Comparison of ENCODE assay signal across 17 mouse cellular contexts in genomic region chr6:88151335-88151734, GRCm38 (mm10). TPM values are rescaled to one million over a fixed set of nuclear protein-coding genes. Genes with fewer than 3 reads are reported as not detected.
A peak's percentile ranks its signal among the peaks of the same experiment; 100 is the strongest.
DNase-seq lines count a peak whose midpoint lies in the region; ATAC-seq and TF ChIP-seq lines count a peak whose summit lies in the region.
"Had no signal": no experiment of that assay in that cellular context is flagged by ENCODE, and none has a peak within 500 bp of the region (broad histone marks: within the 10 kb centered on the region; RNA-seq: fewer than 3 reads in every experiment).

No protein-coding gene starts in this region.

- ATAC-seq in hindbrain, postnatal 0 days, result no peak
- no peak for ATAC-seq in hindbrain, embryonic 11.5 days (ENCODE audit: low FRiP score)
- ATAC-seq in lung, embryonic 14.5 days (ENCODE audit: insufficient read depth), result no peak
- no peak for ATAC-seq in neural tube, embryonic 15.5 days (ENCODE audit: low FRiP score)
- no peak for ATAC-seq in heart, embryonic 12.5 days (ENCODE audit: insufficient number of reproducible peaks, low FRiP score)
- ATAC-seq: intestine, embryonic 15.5 days had no signal

- no peak overlapping the region for H3K4me3 ChIP-seq in hindbrain, postnatal 0 days (ENCODE audit: low read length)
- H3K4me3 ChIP-seq in hindbrain, embryonic 11.5 days (ENCODE audit: low read depth, low read length), result no peak overlapping the region
- no peak overlapping the region for H3K4me3 ChIP-seq in lung, embryonic 14.5 days (ENCODE audit: low read depth, low read length)
- H3K4me3 ChIP-seq in E14TG2a.4 (replicated peaks; ENCODE audit: low read length), result peak overlapping the region; percentile 74
- H3K4me3 ChIP-seq in neural tube, embryonic 15.5 days (replicated peaks), result no peak overlapping the region
- no peak overlapping the region for H3K4me3 ChIP-seq in heart, embryonic 12.5 days
- H3K4me3 ChIP-seq: embryonic facial prominence, embryonic 12.5 days; heart, embryonic 13.5 days; hindbrain, embryonic 10.5 days; intestine, embryonic 15.5 days; limb, embryonic 12.5 days; midbrain, embryonic 10.5 days had no signal

- H3K9me3 ChIP-seq in hindbrain, postnatal 0 days (ENCODE audit: low read length), result no peaks in the 10 kb centered on the region
- no peaks in the 10 kb centered on the region for H3K9me3 ChIP-seq in hindbrain, embryonic 11.5 days (ENCODE audit: control insufficient read depth, low read length)
- H3K9me3 ChIP-seq in lung, embryonic 14.5 days (ENCODE audit: low read depth, low read length), result no peaks in the 10 kb centered on the region
- H3K9me3 ChIP-seq in E14TG2a.4 (ENCODE audit: low read length), result no peaks in the 10 kb centered on the region
- H3K9me3 ChIP-seq in neural tube, embryonic 15.5 days (replicated peaks), result no peaks in the 10 kb centered on the region
- H3K9me3 ChIP-seq in heart, embryonic 12.5 days (replicated peaks), result no peaks in the 10 kb centered on the region; the same call in 1 of the 2 replicates
- H3K9me3 ChIP-seq: embryonic facial prominence, embryonic 12.5 days; heart, embryonic 13.5 days; hindbrain, embryonic 10.5 days; intestine, embryonic 15.5 days; limb, embryonic 12.5 days; midbrain, embryonic 10.5 days had no signal

- 0 out of 2 replicates have a peak, but pooled peaks have one; percentile 4 for TF ChIP-seq CTCF in hindbrain, postnatal 0 days (IDR thresholded peaks at IDR 0.05; ENCODE audit: low read depth)
- peak; percentile 39; the same call in 1 of the 2 replicates for TF ChIP-seq CTCF in lung, embryonic 14.5 days (IDR thresholded peaks at IDR 0.05; ENCODE audit: low read depth)
- TF ChIP-seq CTCF in E14TG2a.4 (conservative IDR thresholded peaks at IDR 0.05; ENCODE audit: low read length), result peak; percentile 71

- H3K27ac ChIP-seq in hindbrain, postnatal 0 days, result no peak overlapping the region
- H3K27ac ChIP-seq in hindbrain, embryonic 11.5 days (ENCODE audit: low read depth, low read length), result no peak overlapping the region
- no peak overlapping the region for H3K27ac ChIP-seq in lung, embryonic 14.5 days (ENCODE audit: low read depth)
- no peak overlapping the region for H3K27ac ChIP-seq in neural tube, embryonic 15.5 days (replicated peaks)
- no peak overlapping the region for H3K27ac ChIP-seq in heart, embryonic 12.5 days (ENCODE audit: poor library complexity, severe bottlenecking)
- H3K27ac ChIP-seq: embryonic facial prominence, embryonic 12.5 days; hindbrain, embryonic 10.5 days; intestine, embryonic 15.5 days; limb, embryonic 12.5 days; midbrain, embryonic 10.5 days had no signal

- H3K4me2 ChIP-seq in hindbrain, postnatal 0 days (ENCODE audit: low read depth, low read length), result no peak overlapping the region
- H3K4me2 ChIP-seq in hindbrain, embryonic 11.5 days (replicated peaks; ENCODE audit: low read depth, low read length), result no peak overlapping the region
- no peak overlapping the region for H3K4me2 ChIP-seq in lung, embryonic 14.5 days
- no peak overlapping the region for H3K4me2 ChIP-seq in neural tube, embryonic 15.5 days
- no peak overlapping the region for H3K4me2 ChIP-seq in heart, embryonic 12.5 days
- H3K4me2 ChIP-seq: embryonic facial prominence, embryonic 12.5 days; intestine, embryonic 15.5 days; limb, embryonic 12.5 days had no signal

- 79% methylated on average over 4 of the region's 4 CpGs for WGBS in hindbrain, postnatal 0 days
- WGBS in hindbrain, embryonic 11.5 days, result 78% methylated on average over 4 of the region's 4 CpGs
- 64% methylated on average over 4 of the region's 4 CpGs for WGBS in lung, embryonic 14.5 days
- WGBS in neural tube, embryonic 15.5 days, result 87% methylated on average over 4 of the region's 4 CpGs
- WGBS in heart, embryonic 12.5 days, result 70% methylated on average over 4 of the region's 4 CpGs

- H3K9ac ChIP-seq in hindbrain, postnatal 0 days (replicated peaks; ENCODE audit: low read length), result no peak overlapping the region
- H3K9ac ChIP-seq in hindbrain, embryonic 11.5 days (ENCODE audit: low read depth, low read length), result no peak overlapping the region
- no peak overlapping the region for H3K9ac ChIP-seq in lung, embryonic 14.5 days
- no peak overlapping the region for H3K9ac ChIP-seq in neural tube, embryonic 15.5 days (replicated peaks)
- H3K9ac ChIP-seq in heart, embryonic 12.5 days, result no peak overlapping the region
- H3K9ac ChIP-seq: embryonic facial prominence, embryonic 12.5 days; intestine, embryonic 15.5 days; limb, embryonic 12.5 days had no signal

- H3K27me3 ChIP-seq in hindbrain, postnatal 0 days (ENCODE audit: insufficient read depth, low read length), result no peaks in the 10 kb centered on the region
- H3K27me3 ChIP-seq in hindbrain, embryonic 11.5 days (ENCODE audit: control insufficient read depth, insufficient read depth, low read length), result no peaks in the 10 kb centered on the region
- H3K27me3 ChIP-seq in lung, embryonic 14.5 days (ENCODE audit: insufficient read depth, low read length), result no peaks in the 10 kb centered on the region
- no peaks in the 10 kb centered on the region for H3K27me3 ChIP-seq in E14TG2a.4 (ENCODE audit: insufficient read depth, low read length)
- H3K27me3 ChIP-seq in neural tube, embryonic 15.5 days (replicated peaks), result no peaks in the 10 kb centered on the region
- H3K27me3 ChIP-seq in heart, embryonic 12.5 days (replicated peaks), result no peaks in the 10 kb centered on the region; the same call in 1 of the 2 replicates
- H3K27me3 ChIP-seq: embryonic facial prominence, embryonic 12.5 days; intestine, embryonic 15.5 days; limb, embryonic 12.5 days had no signal

- DNase-seq in hindbrain, postnatal 0 days (ENCODE audit: low spot score), result no peak
- DNase-seq in hindbrain, embryonic 11.5 days (ENCODE audit: low spot score), result no peak
- no peak for DNase-seq in lung, embryonic 14.5 days
- no peak for DNase-seq in lung, postnatal 36 days
- peak; percentile 76 for DNase-seq in ZHBTc4 (ENCODE audit: low read depth, low spot score)
- DNase-seq: adrenal gland, adult 8-10 months; cerebellum, adult 11-12 months; gastrocnemius, postnatal 25 days had no signal

- no peaks in the 10 kb centered on the region for H3K36me3 ChIP-seq in hindbrain, postnatal 0 days (ENCODE audit: insufficient read depth, low read length)
- no peaks in the 10 kb centered on the region for H3K36me3 ChIP-seq in hindbrain, embryonic 11.5 days (ENCODE audit: control insufficient read depth, insufficient read depth, low read length)
- no peaks in the 10 kb centered on the region for H3K36me3 ChIP-seq in lung, embryonic 14.5 days (ENCODE audit: insufficient read depth)
- no peaks in the 10 kb centered on the region for H3K36me3 ChIP-seq in E14TG2a.4 (ENCODE audit: insufficient read depth, low read length)
- H3K36me3 ChIP-seq in neural tube, embryonic 15.5 days, result no peaks in the 10 kb centered on the region
- H3K36me3 ChIP-seq in heart, embryonic 12.5 days, result no peaks in the 10 kb centered on the region
- H3K36me3 ChIP-seq: embryonic facial prominence, embryonic 12.5 days; heart, embryonic 13.5 days; hindbrain, embryonic 10.5 days; intestine, embryonic 15.5 days; limb, embryonic 12.5 days; midbrain, embryonic 10.5 days had no signal

- H3K4me1 ChIP-seq in hindbrain, postnatal 0 days (ENCODE audit: insufficient read depth, low read length), result no peaks in the 10 kb centered on the region
- H3K4me1 ChIP-seq in hindbrain, embryonic 11.5 days (replicated peaks; ENCODE audit: control insufficient read depth, insufficient read depth, low read length), result no peaks in the 10 kb centered on the region
- H3K4me1 ChIP-seq in lung, embryonic 14.5 days (ENCODE audit: insufficient read depth), result peaks cover 4% of the 10 kb centered on the region; the same call in 1 of the 2 replicates
- peaks cover 92% of the 10 kb centered on the region for H3K4me1 ChIP-seq in E14TG2a.4 (replicated peaks; ENCODE audit: low read depth, low read length)
- no peaks in the 10 kb centered on the region for H3K4me1 ChIP-seq in neural tube, embryonic 15.5 days
- H3K4me1 ChIP-seq in heart, embryonic 12.5 days (replicated peaks), result peaks cover 9% of the 10 kb centered on the region; the same call in 1 of the 2 replicates
- H3K4me1 ChIP-seq: embryonic facial prominence, embryonic 12.5 days; limb, embryonic 12.5 days had no signal

RNA-seq across cellular contexts. Expression of gene Gata2, which starts 42.4 kb away (rescaled TPM):
- 6.1 and 7.5 TPM in 2 replicates for total RNA-seq in hindbrain, postnatal 0 days (2014; rRNA removed)
- 17.9 and 19.7 TPM in 2 replicates for polyA plus RNA-seq in hindbrain, postnatal 0 days (2015; fragmentation: Nextera tagmentation; extraction: Ambion mirVana)
- 18.2 and 26.3 TPM in 2 replicates for polyA plus RNA-seq in hindbrain, embryonic 11.5 days (2014; fragmentation: Nextera tagmentation; extraction: Ambion mirVana)
- 13.8 and 14.6 TPM in 2 replicates for polyA plus RNA-seq in lung, embryonic 14.5 days (2014; fragmentation: Nextera tagmentation; extraction: Ambion mirVana)
- polyA plus RNA-seq in neural tube, embryonic 15.5 days (2015; fragmentation: Nextera tagmentation; extraction: Ambion mirVana), result 7.2 and 14.3 TPM in 2 replicates
- 20.8 and 21.3 TPM in 2 replicates for polyA plus RNA-seq in heart, embryonic 12.5 days (2016; fragmentation: Nextera tagmentation; extraction: Ambion mirVana)

Comparison
In these comparisons a context has a peak if more than half of its experiments do, and no peak if none do; other contexts are left out.
1. CTCF ChIP-seq: peak in every context shown above with its lines; median percentile 71 in E14TG2a.4; 39 in lung, embryonic 14.5 days; 4 in hindbrain, postnatal 0 days.